Mouse (Mus musculus): ENCODE data around the gene Phactr4.
"Not testable (repeated sequence)": the region's sequence is repeated elsewhere in the genome, so short reads cannot be mapped to it uniquely, and the experiment has no call there.

Phactr4 gene

DNA sequence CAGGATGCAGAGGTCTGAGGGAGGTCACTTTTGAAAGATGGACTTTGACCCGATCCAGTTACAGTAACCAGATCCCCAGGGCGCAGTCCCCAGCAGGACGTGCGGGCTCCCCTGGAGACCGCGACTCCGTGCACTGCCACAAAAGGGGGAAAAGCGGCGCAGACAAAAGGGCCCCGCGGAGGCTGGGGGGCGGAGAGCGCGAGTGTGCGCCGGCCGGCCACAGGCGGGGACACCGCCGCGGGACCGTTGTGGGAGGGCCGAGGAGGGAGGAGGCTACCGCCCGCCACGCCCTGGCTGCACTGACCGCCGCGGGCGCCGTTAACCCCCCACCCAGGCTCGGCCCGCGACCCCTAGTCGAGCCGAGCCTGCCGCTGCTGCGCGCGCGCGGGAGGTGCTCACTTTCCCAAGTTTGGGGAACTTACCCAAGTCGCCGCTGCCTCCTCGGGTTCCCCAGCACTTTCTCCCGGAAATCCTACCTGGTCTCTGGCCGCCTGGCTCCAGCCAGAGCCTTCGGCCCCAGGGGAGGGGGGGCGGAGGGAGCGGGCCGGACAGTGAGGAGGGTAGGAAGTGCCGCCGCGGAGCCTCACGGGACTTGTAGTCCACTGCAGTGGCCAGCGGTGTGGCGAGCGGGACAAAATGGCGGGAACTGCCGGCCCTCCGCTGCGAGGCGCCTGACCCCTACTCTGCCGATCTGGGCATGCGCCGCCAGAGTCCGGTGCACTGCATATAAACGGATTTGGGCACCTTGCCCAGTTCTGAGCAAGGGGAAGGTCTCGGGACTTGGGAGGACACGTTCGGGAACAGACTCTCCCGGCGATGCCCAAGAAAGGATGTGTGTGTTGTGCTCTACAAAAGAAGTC is at the start of gene Phactr4:
Gene Phactr4, minus strand, starts transcription at position 567 of the 860 bp plus-strand sequence.
- peak; percentile 96 for DNase-seq

DNA sequence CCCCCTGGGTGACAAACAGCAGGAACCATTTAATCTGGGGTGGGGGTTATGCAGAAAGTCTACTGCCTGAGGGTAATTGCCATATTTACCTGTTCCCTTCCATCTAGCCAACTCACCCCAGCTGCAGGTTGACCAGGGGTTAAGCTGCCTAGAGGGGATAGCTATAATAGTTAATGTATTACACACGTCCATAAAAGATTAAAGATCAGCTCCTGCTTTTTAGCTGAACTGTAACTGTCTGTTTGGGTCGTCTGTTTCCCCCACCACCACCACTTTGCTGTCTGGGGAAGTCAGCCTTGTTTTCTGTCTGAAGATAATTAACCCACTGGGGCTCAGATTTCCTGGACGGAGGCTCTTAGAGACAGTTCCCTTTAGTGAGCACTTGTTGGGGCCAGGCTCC is 47.6 kb upstream of the Phactr4 start:
- no peak for DNase-seq

DNA sequence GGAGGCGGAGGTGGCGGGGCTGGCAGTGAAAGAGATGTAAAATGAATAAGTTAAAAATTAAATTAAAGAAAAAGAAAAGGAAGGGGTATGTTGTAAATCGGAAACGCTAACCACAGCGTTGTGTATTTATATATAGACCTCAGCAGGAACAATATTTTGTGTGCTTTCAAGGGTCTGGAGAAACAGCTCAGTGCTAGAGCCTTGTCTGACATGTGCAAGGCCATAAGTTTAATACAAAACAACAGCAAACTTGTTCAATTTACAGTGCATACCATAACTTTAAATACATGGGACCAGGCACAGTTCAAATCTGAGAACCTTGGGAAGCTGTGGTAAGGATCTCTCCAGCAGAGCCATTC is 41.9 kb upstream of the Phactr4 start:
- no peak for DNase-seq

DNA sequence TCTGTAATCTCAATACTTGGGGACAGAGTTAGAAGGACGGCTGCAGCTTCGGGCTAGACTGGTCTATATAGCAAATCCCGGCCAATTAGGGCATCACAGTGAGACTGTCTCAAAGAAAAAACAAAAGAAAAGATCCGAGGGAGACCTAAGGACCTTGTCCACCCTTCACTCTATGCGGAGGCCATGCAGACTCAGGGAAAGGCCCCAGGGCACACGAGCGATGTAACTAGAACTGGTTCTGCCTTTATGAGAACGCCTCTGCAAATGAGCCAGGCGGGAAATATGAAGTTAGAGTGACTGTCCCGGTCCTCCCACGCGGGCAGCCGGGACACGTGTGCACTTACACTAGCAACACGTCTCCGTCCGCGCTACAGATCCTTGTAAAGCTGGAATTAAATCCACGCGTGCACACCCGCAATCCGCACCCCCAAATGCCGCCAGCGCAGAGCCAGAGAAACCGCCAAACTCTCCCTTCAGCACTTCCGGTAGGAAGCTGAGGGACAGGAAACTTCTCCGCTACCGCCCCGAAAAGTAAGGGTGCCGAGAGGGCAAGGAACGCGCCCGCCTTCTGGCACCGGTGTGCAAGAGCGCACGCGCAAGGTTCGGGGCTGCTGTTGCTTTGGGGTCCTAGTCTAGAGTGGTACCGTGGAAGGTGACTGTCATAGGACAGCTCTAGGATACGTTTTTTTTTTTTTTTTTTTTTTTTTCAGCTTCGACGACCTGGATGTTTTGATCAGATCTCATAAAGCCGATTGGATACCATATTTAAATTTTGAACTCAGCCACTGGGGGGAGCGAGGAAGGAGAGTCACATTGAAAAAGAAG is 41.4 kb upstream of the Phactr4 start, which contains the start of gene Med18:
Gene Med18, minus strand, starts transcription at position 492 of the 825 bp plus-strand sequence.
- DNase-seq: peak; percentile 91

DNA sequence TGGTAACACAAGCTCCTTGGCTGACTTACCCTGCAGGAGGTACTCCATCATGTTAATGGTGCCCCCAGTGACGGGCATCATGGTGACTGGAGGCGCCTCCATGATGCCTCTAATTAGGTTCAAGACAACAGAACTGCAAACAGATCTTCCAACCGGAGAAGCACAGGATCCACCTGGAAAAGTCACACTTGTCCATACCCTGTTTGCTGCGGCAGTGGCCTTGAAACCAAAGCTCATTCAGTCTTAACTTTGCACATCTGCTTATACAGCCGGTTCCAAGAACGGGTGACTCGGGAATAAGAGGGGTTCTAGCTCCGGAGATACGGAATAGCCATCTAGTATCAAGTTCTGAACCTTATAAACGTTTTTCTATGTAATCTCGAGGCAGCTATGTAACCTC is 40.5 kb upstream of the Phactr4 start:
- no peak for DNase-seq

DNA sequence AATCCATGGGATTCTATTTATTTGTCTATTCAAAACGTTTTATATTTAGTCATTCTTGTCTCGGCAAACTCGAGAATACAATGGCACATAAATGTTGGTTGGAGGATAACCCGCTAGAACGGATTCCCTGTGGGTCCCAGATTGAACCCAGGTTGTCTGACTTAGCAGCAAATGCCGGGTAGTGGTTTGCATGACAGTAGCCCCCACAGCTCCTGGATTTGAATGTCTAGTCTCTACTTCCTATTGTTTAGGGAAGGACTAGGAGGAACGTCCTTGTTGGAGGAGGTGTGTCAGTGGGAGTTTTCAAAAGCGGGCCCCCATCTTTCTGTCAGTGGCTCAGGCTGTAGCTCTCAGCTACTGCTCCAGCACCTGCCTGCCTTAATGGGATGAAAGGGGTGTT is 37.9 kb upstream of the Phactr4 start:
- no peak for DNase-seq

DNA sequence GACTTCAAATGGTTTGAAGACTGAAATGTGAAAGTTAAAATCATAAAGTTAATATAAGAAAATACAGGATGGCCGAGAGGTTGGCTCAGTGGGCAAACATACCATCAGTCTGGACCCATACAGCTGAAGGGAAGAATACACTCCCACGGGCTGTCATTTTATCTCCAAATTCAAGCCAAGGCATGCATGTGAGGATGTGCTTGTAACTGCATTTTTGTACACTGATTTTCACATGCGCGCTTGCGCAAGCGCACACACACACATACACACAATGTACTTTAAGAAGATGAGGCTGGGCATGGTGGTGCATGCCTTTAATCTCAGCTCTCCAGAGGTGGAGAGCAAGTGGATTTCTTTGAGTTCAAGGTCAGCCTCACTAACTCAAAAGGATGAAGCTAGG is 33.3 kb upstream of the Phactr4 start:
- no peak for DNase-seq

DNA sequence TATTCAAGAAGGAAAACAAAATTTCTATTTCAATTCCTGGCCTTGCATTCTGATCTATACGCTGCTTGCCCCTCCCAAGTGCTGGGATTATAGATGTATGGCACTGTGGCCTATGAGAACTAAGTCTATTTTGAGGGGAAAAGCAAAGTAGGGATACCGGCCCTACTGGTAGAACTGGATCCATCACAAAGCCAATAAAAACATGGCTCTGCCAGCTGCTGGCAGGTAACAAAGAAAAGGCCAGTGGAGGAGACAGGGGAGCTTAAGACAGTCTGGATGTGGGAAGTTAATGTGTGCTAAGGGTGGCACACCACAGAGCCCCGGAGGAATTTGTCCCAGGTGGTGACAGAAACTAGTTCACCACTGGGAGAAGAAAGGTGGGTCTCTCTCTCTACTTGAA is 32.9 kb upstream of the Phactr4 start:
- DNase-seq: no peak

DNA sequence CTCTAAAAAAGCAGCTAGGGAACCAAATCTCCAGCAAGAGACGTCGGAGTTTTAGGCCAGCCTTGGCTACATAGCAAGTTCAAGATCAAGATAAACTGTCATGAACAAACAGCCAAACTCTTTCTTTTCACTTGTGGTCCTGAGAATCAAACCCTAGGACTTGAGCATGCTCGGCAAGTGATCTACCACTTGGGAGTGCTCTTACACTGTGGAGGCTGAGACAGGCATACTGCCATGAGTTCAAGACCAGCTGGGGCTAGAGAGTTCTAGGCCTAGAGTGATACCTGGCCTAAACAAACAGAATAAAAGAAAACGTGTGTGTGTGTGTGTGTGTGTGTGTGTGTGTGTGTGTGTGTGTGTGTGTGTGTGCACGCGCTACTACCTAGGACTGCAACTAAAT is 31.9 kb upstream of the Phactr4 start:
- DNase-seq: no peak

DNA sequence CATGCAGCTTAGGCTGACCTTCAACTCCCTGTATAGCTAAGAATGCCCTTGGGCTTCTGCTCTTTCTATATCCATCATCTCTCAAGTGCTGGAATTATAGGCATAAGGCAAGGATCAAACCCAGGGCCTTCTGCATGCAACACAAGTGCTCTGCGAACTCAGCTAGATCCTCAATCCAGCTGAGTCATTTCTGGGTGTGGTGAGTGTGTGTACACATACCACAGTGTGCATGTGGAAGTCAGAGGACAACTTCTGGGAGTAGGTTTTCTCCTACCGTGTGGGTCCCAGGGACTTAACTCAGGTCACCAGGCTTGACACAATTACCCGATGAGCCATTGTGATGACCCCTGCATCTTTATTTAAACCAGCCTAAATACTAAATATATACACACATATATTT is 27.5 kb upstream of the Phactr4 start:
- no peak for DNase-seq

DNA sequence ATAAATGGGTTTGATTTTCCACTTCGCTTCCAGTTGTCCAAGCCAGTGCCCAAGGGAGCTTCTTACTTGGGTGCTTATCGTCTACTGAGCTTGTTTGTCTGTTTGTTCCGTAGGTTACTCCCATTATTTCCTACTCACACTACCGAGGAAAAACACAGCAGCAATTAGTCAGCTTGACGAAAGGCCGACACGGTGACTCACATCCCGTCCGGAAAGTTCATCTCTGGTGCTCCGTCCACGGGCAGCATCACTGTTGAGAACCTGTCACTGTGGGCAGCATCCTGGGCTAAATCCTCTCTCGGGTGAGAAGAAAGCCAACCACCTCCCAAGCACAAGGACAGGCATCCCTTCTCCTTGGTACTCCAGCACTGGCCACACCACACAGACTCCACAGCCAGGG is 23.8 kb upstream of the Phactr4 start:
- no peak for DNase-seq

DNA sequence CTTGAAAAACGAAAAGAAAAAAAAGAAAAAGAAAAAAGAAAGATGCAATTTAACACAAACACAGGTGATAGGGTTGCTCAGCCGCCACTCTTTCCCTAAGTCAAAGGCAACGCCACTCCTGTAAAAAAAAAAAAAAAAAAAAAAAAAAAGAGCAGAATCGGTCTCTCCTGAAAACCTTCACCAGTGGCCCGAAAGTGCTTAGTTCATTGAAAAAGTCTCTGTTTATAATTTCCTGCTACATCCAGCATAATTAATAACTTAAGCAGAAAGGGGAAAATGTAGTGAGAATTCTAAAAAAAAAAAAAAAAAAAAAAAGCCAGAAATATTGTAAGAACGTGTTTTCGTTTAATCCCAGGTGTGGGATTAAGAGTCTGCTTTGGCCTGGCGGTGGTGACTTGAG is 22.2 kb upstream of the Phactr4 start:
- DNase-seq: no peak

DNA sequence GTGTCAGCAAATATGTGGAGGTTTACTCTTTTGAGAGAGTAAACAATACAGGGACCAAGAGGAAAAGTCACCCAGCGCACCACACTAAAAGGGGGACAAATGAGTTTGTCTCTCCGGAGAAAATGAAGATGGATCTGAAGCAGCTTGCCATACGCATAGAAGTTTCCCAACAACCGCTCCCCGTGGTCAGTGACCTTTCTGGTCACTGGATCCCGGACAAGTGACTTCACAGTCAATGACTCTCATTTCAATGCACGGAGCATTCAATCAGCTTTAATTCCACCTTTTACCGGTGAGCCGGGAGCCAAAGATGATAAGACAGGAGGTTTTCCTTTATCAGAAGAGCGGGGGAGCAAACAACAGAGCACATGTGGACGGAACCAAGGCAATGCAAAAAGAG is 15.6 kb upstream of the Phactr4 start:
- DNase-seq: no peak

DNA sequence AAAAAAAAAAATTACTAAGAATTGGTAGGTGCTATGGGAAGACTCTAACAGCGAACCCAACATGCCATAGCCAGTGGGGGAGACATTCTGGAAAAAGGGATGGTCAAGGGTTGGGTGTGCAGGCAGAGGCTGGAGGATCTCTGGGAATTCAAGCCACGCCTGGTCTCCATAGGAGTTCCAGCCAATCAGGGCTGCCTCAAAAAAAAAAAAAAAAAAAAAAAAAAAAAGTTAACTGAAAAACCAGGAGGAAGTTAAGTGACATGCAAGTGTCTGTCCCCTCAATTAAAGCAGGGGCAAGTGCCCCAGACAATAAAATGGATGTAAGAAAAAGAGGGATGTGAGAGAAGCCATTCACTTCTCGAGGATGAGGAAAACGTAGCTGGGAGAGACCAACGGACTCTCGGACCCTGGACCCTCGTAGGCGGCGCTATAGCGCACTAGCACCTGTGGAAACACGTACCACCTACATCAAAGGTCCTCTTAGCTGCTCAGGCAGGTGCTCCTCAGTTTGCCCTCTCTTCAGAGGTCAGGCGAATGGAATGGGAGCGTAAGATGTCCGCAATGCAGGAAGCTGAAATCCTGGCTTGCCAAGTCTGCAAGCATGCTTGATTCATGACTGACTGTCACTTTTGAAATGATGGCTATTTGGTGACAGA is 10.6 kb upstream of the Phactr4 start:
- DNase-seq: no peak

DNA sequence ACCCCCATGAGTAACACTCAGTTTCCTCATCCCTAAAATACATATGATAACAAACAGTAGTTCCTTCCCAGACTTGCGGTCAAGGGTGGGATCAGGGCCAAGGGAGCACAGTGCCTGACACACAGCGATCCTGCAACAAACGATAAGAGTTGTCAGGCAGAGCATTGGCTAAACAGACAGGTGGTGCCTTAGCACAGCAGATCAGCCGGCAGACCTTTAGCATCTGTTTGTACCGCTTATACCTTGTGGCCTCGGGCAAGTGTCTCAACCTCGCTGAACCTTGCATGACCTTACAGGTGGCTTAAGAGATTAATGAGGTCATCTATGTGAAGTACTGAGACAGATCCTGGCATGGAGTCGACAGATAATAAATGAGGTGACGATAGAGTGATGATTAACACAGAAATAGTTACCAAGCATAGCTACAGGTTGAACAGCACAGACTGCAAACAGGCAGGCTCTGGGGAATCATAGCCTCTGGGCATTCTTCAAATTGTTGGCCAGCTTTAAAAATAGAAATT is 5.8 kb upstream of the Phactr4 start:
- DNase-seq: no peak

DNA sequence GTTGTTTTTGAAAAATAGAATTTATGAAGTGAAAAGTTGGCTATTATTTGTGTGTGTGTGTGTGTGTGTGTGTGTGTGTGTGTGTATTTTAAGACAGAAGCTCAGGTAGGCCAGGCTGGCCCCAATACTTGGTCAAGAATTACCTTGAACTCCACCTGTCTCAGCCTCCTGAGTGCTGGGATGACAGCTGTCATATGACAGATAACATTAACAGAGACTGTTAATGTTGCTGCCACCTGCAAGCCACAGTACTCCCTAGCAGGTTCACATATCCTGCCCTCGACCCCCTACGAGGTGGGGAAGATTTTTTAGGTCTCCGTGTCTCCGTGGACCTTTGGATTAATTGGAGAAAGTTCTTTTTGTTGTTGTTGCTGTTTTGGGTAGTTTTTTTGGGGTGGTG is 5.2 kb upstream of the Phactr4 start:
- DNase-seq: no peak

DNA sequence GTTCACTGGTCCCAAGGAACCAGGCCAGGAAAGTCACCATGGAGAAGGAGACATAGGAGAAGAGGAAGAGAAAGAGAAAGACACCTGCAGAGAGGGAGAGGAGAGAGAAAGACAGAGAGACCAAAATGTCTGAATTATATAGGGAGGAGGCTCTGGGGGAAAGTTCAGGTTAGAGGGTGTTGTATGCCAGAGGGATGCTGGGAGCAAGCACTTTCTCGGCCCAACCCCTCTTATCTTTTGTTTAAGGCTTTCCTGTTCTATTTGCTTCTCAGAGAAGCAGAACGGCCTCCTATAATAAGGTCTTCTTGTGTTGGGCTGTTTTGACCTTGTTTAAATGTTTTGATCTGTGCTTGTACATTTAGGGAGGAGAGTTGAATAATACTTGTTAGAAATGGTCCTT is 3.7 kb upstream of the Phactr4 start:
- DNase-seq: no peak

DNA sequence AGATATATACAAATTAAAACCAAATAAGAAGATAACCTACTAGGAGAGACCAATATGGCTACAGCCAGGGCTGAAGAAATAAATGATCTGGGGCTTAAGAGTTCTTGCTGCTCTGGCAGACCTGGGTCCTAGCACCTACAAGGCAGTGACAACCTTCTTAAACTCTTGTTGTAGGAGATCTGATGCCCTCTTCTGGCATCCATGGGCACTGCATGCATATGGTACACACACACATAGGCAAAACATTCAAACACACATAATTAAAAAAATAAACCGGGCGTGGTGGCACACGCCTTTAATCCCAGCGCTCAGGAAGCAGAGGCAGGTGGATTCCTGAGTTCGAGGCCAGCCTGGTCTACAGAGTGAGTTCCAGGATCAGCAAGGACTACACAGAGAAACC is 2.5 kb upstream of the Phactr4 start:
- no peak for DNase-seq

DNA sequence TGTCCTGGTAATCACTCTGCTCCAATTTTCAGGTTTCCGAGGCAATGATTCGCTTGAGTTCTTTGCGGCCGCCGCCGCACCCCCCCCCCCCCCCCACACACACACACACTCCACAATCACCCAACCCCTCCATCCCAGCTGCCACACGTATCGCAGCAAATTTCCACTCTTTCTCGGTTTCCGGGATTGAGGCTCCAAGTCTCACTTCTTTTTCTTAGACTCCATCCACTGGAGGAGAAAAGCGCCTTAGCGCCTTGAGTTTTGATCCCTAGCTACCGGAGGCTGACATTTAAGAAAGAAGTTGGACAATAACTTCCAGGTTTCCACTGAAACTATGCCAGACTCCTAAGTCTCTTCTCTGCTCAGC is 750 bp downstream of the Phactr4 start:
- no peak for DNase-seq

DNA sequence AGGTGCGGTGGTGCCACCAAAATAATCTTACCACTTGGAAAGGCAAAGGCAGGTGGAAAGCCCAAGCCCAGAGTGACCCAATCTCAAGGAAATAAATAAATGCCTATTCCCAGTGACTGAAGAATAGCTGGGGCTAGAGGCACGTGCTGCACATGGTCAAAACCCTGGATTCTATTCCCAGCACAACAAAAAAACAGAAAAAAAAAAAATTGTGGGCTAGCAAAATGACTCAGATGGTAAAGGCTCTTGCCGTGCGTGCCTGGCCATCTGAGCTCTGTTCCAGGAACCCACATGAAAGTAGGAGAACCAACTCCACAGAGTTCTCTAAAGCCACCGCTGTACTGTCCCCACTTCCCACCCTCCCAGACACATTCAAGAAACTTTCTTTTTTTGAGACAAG is 1.8 kb downstream of the Phactr4 start:
- DNase-seq: no peak

DNA sequence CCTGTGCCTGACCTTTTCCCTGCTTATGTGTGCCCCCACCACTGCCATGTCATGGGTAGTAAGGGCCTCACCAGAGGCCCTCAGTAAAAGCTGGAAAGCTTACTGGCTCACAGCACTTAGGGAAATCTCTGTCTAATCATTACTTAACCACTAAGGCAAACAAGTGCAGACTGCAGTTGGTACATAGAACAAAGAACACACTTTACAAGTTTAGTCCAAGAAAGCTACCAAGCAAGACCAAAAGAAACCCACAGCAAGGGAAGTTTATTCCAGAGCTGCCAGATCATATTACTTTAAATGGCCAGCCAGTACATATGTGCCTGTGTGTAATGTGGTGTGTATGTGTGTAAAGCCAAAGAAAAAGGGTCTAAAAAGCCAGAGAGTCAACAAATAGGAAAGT is 6.3 kb downstream of the Phactr4 start:
- DNase-seq: no peak

DNA sequence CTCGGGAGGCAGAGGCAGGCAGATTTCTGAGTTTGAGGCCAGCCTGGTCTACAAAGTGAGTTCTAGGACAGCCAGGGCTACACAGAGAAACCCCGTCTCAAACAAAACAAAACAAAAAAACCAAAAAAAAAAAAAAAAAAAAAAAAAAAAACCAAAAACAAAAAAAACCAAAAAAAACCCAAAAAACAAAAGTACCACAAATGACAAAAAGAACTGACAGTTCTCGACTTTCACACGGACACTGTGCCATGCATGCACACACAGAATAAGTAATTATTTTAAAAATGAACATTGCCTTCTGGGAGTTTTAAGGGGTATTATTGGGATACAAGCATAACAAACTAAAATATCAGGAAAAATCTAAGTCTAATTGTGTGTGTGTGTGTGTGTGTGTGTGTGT is 9.0 kb downstream of the Phactr4 start:
- DNase-seq: not testable (repeated sequence)

DNA sequence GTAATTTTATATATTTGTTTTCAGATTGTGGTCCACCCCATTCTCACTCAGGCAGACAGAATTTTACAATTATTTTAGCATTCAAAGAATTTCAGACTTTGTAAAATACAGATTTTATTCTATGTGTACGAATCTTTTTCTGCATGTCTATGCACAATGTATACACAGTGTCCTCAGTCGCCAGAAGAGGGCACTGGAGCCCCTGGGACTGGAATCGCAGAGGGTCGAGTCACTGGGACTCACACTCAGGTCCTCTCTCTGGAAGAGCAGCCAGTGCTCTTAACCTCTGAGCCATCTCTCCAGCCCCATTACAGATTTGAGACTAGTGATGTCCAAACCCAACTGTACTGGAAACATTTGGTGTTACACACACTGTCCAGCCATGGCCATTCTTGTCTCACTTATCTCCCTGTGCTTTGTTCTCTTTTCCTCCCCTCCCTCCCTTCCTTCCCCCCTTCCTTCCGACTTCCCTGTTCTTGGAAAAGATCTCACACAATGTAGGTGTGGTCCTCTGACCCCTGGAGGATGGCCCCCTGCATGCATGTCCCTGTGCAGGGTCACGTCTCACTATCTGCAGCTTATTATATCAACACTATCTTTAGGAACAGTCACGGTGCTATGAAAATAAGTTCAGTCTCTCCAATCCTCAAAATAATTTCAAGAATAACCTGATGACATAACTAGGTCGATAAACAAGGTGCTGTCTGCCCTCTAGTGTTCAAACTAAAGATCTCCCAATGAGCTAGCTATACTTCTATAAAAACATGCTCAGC is 10.8 kb downstream of the Phactr4 start:
- no peak for DNase-seq

Measured in layer of hippocampus, adult 9-11 months (tissue).